Mouse (Mus musculus) activated CD4-positive, CD25-positive, alpha-beta regulatory T cell, adult 4 months (primary cell): ENCODE data around the gene Tubb2b. TPM values are rescaled to one million over a fixed set of nuclear protein-coding genes. Genes with fewer than 3 reads are reported as not detected.

Experiments
- ATAC-seq: one replicate; pipeline ENCODE4 v1.8.0; 2017
- polyA plus RNA-seq, 2 experiments: library from polyadenylated mRNA; unstranded; fragments of 100-300 nt; shearing (Covaris generic); gene quantifications; one replicate each; pipeline ENCODE4 v1.2.1; 2017

Gene Tubb2b
- polyA plus RNA-seq, 2 experiments from 2014 or later, result 0.69 to 1.0 TPM

DNA sequence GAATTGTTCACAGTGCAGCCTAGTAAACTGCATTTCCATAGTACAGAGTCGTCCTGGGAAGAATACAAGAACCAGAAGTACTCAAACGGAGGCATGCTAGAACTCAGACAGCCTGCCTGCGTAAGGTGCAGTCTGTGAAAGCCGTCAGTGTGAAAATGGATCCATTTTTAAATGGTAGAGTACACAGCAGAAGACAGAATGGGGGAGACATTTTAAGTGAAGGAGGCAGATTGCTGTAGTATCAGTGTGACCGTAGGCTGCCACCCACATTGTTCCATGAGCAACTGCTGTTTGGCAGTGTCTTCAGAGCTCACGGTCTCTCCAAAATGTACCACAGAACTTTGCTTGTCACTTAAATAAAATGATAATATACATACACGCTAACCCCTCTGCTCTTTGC lies 4.0 kb upstream of the Tubb2b start:
- no peak for ATAC-seq

GRCm38 (mm10) chr13:34133326-34134071 lies 3.2 kb upstream of the Tubb2b start:
- ATAC-seq, result no peak

- no peak for ATAC-seq
Observed at GRCm38 (mm10) chr13:34132875-34133274, 2.6 kb upstream of the Tubb2b start.

DNA sequence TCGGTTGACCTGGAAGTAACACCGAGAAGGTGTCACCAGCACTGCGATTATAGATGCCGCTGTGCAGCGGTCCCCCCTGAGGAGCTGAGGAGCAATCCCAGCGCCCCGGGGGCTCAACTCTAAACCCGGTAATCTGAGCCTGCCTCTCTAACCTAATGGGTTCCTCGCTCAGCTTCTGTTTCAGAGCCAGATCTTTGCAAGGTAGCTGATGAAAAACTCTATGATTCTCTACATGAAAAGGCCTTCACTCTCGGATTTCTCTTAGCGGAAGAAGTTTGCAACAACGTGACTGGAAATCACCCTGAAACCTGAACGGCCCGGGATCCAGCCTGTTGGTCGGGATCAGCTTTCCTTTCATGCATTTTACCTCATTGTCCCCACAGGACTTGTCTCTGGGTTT lies 2.0 kb upstream of the Tubb2b start:
- ATAC-seq, result no peak

DNA sequence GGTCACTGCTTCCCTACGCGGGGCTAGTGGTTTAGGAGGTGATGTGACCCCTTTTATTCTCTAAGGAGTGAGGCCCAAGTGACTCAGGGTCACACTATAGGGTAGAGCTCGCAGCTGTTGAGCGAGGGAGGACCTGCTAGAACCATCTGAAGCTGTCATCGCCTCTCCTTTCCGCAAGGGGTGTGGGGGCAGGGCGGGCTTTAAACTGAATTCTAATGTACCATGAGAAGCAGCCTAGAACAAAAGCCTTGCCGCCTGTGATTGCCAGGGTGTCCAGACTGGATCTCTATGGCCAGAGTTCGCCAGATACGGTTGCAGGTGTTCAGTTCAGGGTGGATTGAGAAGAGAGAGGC lies 1.4 kb upstream of the Tubb2b start:
- peak; percentile 59 for ATAC-seq

DNA sequence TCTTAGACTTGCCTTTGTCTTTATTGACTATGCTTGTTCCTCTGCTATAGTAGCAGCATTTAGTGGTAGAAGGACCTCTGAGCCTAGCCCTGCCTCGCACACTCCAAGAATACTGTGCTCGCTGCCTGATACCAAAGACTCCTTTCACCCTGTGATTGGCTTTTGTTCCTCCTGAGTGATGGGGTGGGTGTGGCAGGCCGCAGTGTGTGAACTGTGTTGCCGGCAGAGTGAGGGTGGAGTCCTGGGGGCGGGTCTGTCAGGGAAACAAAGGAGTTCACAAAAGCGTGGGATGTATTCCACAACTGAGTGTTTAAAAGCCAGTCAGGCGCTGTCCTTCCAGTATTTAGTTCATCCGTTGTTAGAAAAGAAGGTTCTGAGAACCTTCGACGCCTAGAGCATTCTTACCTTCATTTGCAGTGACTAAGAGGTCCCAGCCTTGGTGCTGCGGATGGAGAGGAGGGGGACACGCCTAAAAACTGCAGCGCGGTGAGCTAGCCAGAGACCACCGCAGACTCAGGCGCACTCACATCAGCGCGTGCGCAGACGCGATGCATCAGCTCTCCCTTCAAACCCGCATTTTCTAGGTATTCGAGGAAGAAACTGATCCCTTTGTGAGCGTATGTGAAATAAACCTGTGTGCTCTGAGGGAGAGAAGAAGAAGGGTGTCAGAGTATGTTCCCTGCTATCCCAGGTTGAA lies 893 bp upstream of the Tubb2b start:
- peak; percentile 48 for ATAC-seq

DNA sequence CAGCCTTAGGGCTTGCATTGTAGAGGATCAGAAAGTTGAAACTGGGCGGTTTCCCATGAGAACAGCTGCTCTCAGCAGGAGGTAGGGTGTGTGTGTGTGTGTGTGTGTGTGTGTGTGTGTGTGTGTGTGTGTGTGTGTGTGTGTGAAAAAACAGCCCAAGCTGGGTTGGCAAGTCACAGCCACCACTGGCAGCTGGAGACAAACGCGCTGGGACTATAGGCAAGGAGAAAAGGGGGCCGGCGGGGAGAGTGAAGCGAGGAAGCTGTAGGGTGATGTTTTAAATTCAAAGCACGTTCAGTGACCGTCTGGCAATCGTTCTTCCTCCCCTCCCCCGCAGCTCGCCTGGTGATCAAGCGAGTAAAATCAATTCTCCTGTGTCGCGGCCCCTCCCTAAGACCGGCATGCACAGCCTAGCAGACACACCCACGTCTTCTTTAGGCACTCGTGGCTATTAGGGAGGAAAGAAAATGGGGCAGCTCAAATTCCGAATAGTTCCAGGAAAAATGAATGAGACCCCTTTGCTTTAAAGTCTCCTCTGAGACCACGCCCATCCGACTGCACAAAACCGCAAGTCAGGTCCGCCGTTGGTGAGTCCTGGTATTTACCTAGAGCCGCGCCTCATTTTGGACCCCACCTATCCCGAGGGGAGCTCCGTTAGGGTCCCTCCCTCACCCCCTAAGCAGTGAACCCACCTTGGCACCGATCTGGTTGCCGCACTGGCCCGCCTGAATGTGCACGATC lies 611 bp downstream of the Tubb2b start:
- peak; percentile 40 for ATAC-seq

GRCm38 (mm10) chr13:34128276-34129114 lies 1.8 kb downstream of the Tubb2b start:
- ATAC-seq, result no peak

DNA sequence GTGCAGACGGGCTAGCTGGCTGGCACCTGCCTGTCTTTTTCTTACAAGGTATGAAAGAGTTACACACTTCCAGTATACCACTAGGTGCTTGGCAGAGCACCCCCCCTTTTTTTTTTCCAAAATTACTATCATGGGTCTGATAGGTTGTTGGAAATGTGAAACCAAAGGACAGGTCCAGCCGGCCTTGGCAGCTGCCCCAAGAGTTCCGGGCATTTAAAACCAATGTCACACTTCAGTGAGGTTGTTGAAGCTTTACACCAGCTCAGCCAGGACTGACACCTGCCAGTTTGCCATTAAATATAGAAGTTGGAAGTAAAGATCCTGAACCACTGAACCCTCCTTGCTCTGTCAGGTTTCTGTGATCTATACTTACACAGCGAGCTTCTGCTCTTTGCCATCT lies 4.6 kb downstream of the Tubb2b start:
- ATAC-seq, result no peak

- ATAC-seq, result no peak
Observed at GRCm38 (mm10) chr13:34120536-34120935, 9.7 kb downstream of the Tubb2b start.

- ATAC-seq, result no peak
Observed at GRCm38 (mm10) chr13:34119406-34119805, 10.9 kb downstream of the Tubb2b start.

GRCm38 (mm10) chr13:34118816-34119215 lies 11.4 kb downstream of the Tubb2b start:
- ATAC-seq, result no peak

DNA sequence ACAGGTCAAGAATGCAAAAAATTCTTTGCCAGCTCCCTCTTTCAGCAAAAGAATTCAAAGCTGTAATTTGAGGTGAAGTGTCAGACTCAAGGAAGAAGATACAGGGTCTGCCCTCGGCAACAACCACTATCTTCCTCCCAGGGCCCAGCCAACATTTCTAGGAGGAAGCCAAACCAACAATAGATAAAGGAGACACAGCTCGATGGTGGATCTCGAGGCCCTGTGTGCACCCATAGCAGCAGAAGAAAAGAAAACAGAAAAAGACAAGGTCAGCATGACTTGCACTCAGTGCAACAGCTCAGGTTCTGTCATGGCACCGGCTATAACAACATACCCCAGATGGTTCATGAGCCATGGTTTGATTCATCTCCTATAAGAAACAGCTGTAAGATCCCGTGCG lies 13.8 kb downstream of the Tubb2b start:
- ATAC-seq, result no peak

DNA sequence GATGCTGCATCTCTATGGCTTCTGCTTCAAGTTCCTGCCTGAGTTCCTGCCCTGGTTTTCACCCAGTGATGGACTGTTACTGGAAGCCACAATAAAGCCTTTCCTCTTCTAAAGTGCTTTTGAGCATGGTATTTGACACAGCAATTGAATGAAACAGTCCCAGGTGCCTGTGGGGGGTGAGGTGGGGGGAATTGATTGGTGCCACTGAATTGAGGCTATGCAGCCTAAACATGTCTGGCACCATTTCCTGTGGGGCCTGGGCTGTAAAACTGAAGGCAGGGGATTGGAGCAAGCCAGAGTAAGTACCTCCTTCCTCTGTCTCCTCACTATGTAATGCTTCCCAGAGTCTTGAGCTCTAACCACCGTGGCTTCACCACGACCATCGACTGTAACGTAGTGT lies 15.6 kb downstream of the Tubb2b start:
- ATAC-seq, result no peak

- ATAC-seq, result no peak
Observed at GRCm38 (mm10) chr13:34113086-34113485, 17.2 kb downstream of the Tubb2b start.

DNA sequence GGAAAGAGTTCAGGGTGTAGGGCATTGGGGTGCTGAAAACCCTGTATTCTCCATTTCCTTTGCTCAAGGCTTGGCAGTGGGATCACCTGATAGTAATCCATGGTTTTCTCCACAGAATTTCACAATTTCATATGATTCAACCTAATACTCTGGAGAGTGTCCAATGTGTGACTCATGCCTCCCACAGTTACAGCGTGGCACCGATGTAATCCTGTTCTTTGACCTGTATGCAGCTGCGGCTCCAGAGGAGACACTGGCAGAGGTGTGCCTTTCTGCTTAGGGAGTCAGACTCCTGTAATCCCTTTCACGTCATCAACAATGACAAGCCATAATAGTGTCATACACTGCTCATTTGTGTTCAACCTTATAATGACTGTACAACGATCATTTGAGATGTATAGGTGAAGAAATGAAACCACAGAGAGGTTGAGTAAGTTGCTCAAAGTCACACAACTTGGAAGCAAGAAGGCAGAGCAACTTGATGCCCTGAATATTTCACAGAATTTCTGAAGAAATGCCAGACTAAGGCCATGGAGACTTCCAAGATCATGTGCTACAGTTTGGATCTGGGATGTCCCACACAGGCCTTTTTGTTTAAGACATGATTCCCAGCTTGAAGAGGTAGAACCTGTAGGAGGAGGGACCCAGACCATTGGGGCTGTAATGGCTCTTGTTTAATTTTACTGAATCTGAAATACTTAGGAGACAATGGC lies 17.7 kb downstream of the Tubb2b start:
- no peak for ATAC-seq

DNA sequence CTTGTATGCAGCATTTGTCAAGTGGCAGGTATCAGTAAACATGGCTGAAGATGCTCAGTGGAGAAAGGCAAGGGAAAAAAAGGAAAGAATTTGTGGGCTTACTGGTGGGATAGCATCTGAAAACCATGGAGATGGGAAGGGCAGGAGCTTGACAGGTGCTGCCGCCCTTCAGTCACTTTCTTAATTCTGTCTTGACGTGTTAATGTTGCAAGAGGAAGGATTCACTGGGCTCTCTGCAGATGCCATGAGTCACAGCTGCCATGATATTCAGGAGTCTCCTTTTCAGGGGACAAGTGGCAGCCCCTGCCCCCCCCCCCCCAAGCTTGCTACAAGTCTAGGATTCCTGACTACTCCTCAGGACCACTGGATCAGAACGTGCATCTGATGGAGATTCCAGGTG lies 18.4 kb downstream of the Tubb2b start:
- no peak for ATAC-seq

GRCm38 (mm10) chr13:34111019-34111418 lies 19.2 kb downstream of the Tubb2b start:
- no peak for ATAC-seq

DNA sequence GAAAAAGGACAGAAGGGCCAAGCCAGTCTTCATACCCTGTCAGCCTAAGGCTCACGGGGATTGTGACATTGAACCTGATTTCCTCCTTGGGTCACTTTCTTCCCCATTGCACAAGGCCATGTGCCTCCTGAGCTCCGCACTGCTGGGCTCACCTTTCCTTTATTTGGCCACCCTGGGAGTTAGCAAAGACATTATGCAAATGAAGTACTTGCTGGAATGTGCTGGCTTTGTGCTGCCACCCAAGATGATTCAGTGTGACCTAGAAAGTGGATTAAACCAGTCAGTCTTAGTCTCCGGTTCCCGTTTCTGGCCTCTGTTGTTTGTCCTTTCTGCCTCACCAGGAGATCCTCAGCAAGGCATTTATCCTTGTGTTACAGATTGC lies 20.6 kb downstream of the Tubb2b start:
- no peak for ATAC-seq

GRCm38 (mm10) chr13:34109035-34109676 lies 21.1 kb downstream of the Tubb2b start:
- ATAC-seq, result no peak

DNA sequence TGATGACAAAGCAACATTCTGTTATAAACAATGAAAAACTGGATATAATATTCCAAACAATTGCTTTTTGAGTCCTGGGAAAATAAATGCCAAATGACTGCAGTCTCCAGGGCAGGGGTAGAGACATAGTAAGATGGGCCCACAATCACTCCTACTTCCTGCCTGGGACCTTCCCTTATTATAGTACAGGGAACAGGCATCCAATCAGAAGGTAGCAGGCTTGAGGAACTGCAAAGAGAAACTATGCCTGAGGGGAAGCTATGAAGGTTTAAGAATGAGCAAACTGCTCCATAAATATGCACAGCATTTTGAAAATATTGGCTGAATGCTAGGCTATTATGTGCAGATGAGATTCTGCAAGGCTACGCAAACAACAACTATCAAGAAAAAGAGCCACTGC lies 23.3 kb downstream of the Tubb2b start:
- no peak for ATAC-seq

- no peak for ATAC-seq
Observed at GRCm38 (mm10) chr13:34106256-34106655, 24.0 kb downstream of the Tubb2b start.
